Mouse (Mus musculus) forebrain, embryonic 15.5 days (tissue): ENCODE results near the gene Olfr1391. TPM values are rescaled to one million over a fixed set of nuclear protein-coding genes. Genes with fewer than 3 reads are reported as not detected.

Source experiments
- polyA plus RNA-seq: library from polyadenylated mRNA; unstranded; fragments of >200 nt; fragmentation: Nextera tagmentation; extraction: Ambion mirVana; gene quantifications from 2 replicates; pipeline ENCODE4 v1.2.1, GENCODE M21; 2015

The Olfr1391 gene
- polyA plus RNA-seq, 1 experiment from 2014 or later = not detected

Other genes with a start within 250 kb of the Olfr1391 start
- gene Ifi47, start 246.2 kb upstream of the Olfr1391 start, polyA plus RNA-seq = 0.38 and 0.54 TPM in 2 replicates
- gene Olfr1396, start 207.9 kb upstream of the Olfr1391 start, polyA plus RNA-seq = not detected in 2 replicates
- gene Olfr1395, start 180.5 kb upstream of the Olfr1391 start, polyA plus RNA-seq = not detected in 2 replicates
- gene Olfr1394, start 168.4 kb upstream of the Olfr1391 start, polyA plus RNA-seq = not detected in 2 replicates
- gene Btnl9, start 135.6 kb upstream of the Olfr1391 start, polyA plus RNA-seq = 0.09 TPM in 1 of 2 replicates, not detected in the other
- 54.7 and 55.1 TPM in 2 replicates for gene Zfp62, start 119.5 kb upstream of the Olfr1391 start, polyA plus RNA-seq
- gene Mgat1, start 78.6 kb upstream of the Olfr1391 start, polyA plus RNA-seq = 30.2 and 30.3 TPM in 2 replicates
- gene Olfr1393, start 44.4 kb upstream of the Olfr1391 start, polyA plus RNA-seq = not detected in 2 replicates
- gene Olfr1392, start 37.5 kb upstream of the Olfr1391 start, polyA plus RNA-seq = not detected in 2 replicates
- gene Olfr10, start 18.0 kb upstream of the Olfr1391 start, polyA plus RNA-seq = not detected in 2 replicates
- not detected in 2 replicates for gene Olfr1390, start 12.4 kb downstream of the Olfr1391 start, polyA plus RNA-seq
- not detected in 2 replicates for gene Olfr1389, start 100.3 kb downstream of the Olfr1391 start, polyA plus RNA-seq
- 0.05 and 0.13 TPM in 2 replicates for gene Olfr1388, start 113.9 kb downstream of the Olfr1391 start, polyA plus RNA-seq
- gene Olfr1387, start 132.6 kb downstream of the Olfr1391 start, polyA plus RNA-seq = not detected in 2 replicates
- not detected in 2 replicates for gene Olfr1386, start 142.3 kb downstream of the Olfr1391 start, polyA plus RNA-seq
- not detected in 2 replicates for gene Olfr1385, start 166.3 kb downstream of the Olfr1391 start, polyA plus RNA-seq
- gene Olfr1384, start 184.0 kb downstream of the Olfr1391 start, polyA plus RNA-seq = not detected in 2 replicates
- gene Olfr1383, start 196.9 kb downstream of the Olfr1391 start, polyA plus RNA-seq = not detected in 2 replicates
- not detected in 2 replicates for gene Olfr1382, start 205.5 kb downstream of the Olfr1391 start, polyA plus RNA-seq
- not detected in 2 replicates for gene Olfr1381, start 220.7 kb downstream of the Olfr1391 start, polyA plus RNA-seq
- not detected in 2 replicates for gene Olfr1380, start 234.1 kb downstream of the Olfr1391 start, polyA plus RNA-seq